Mouse (Mus musculus) testis, adult 2 months (tissue): ENCODE data around the gene Trmo.

Experiments used
- CTCF ChIP-seq: fragments of 200-500 bp; IDR thresholded peaks from 2 replicates; pipeline ENCODE4 v1.5.1; 2012; ENCODE audit warnings: low read depth, mild to moderate bottlenecking, inconsistent platforms, low read length, moderate library complexity; ENCODE audit not compliant: control insufficient read depth, insufficient read depth, insufficient replicate concordance
- POLR2A ChIP-seq: fragments of 200-500 bp; IDR thresholded peaks from 2 replicates; pipeline ENCODE4 v1.6.1; 2012; ENCODE audit warnings: low read depth, mild to moderate bottlenecking, inconsistent platforms, low read length, moderate library complexity; ENCODE audit not compliant: control insufficient read depth

DNA sequence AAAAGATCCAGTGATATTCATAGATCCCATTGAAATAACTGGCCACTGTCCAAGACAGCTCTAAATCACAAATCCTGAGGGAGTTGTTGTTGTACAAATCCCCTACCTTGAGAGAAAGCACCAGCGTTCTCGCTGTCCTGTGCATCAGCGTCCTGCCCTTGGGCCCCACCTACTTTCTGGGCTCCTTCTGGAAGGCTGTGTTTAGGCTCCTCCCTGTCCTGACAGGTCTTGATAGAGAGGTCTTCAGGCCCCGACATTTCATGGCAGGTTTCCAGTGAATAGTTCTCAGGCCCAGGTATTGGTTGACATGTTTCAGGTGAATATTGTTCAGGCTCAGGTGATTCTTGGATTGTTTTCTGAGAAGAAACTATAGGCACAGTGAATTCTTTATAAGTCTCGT, 6.5 kb upstream of the Trmo start:
- TF ChIP-seq POLR2A (no peak), CTCF (no peak)
